Mouse (Mus musculus) retina, postnatal 7 days (tissue): ENCODE measurements around the gene Dennd4c.
A peak's percentile ranks its signal among the peaks of the same experiment; 100 is the strongest.

Source experiments
- DNase-seq: peaks from one replicate; pipeline ENCODE4 v3.0.0-alpha.2; 2012; ENCODE audit warnings: low read depth, low spot score

The Dennd4c gene

GRCm38 (mm10) chr4:86748336-86749291, at the start of gene Dennd4c:
Gene Dennd4c (plus strand): TSS chr4:86748555.
- DNase-seq = peak; percentile 86

- no peak for DNase-seq
These were observed 49.0 kb upstream of the Dennd4c start for GRCm38 (mm10) chr4:86699161-86699865.

GRCm38 (mm10) chr4:86708801-86709200, 39.6 kb upstream of the Dennd4c start:
- no peak for DNase-seq

DNA sequence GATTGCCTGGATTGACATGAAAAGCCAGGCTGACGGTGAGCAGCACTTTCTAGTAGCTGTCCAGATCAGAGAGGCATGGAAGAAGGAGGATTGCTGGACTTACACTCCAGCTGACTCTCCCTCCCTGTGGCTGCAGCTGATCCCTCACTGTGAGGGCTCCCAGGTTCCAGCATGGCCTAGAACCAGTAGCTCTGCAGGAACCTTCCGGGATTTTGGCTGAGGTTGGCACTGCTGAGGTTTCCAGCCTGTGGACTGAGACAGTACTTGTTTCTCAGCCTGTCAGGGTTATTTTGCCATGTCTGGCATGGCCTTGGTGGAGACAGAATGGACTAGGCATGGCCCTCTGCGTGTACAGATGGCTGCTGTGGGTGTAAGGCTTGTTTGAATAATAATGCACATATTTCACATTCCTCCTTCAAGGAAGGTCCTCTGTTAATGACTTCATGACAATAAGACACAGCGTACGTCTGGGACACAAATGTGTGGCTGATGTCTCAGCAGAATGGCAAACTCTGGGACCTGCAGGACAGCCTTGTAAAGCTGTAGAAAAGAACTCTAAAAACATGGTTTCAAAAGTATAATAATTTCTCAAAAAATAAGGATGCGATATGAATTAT, 38.2 kb upstream of the Dennd4c start:
- DNase-seq = no peak

- DNase-seq = no peak
These were observed 37.6 kb upstream of the Dennd4c start for GRCm38 (mm10) chr4:86710666-86711215.

- DNase-seq = no peak
These were observed 35.6 kb upstream of the Dennd4c start for GRCm38 (mm10) chr4:86712751-86713195.

DNA sequence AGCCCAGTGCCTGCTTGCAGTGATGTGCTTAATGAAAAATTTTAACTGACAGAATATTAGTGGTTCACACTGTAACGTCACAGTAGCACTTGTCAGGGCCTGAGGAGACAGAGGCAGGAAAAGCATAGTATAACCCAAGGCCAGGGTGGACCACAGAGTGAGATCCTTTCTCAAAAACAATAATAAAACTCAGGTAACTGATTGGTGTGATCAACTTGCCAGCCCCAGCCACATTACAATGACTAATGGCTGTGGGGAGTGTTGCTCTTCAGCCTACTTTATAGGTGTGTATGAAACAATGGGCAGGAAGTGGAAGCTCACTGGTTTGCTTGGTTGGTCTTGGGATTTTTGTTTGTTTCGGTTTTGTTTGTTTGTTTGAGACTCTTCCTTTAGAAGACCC, 34.8 kb upstream of the Dennd4c start:
- no peak for DNase-seq

DNA sequence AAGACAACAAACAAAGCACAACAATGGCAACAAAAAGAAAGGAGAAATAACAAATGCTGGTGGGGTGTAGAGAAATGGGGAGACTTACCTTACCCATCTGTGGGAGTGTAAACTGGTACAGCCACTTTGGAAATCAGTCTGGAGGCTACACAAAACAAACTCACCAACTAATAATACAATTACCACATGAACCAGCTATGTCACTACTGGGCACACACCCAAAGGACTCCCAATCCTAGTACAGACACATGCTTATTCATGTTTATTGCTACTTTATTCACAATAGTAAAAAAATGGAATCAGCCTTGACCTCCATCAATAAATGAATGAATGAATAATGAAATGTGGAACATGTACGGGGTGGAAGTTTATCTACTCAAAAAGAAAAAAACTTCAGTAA, 33.0 kb upstream of the Dennd4c start:
- no peak for DNase-seq

- DNase-seq = no peak
These were observed 31.2 kb upstream of the Dennd4c start for GRCm38 (mm10) chr4:86717176-86717575.

DNA sequence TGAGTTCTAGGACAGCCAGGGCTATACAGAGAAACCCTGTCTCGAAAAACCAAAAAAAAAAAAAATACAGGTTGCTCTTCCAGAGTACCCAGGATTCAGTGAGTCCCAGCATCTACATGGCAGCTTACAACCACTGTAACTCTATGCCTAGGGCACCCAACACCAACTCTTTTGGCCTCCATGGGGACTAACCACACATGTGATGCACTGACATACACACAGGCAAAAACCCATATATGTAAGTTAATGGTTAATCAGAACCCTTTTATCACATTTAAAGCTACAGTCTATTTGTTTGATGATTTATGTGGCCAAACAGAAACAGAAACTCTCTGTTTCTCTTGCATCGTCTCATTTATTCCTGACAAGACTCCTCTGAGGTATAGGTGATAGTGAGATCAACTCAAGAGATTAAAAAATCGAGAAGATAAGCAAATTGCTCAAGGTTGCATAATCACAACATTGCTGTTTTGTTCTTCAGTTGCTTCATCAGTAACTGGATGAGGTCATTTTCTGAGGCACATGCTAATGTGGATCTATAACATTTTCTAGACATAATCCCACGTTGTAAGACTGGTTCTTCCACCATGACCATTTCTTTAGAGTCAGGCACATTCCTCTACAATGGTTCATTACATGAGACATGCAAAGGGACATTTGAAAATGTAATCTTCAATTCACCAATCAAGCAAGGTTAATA, 29.3 kb upstream of the Dennd4c start:
- no peak for DNase-seq

DNA sequence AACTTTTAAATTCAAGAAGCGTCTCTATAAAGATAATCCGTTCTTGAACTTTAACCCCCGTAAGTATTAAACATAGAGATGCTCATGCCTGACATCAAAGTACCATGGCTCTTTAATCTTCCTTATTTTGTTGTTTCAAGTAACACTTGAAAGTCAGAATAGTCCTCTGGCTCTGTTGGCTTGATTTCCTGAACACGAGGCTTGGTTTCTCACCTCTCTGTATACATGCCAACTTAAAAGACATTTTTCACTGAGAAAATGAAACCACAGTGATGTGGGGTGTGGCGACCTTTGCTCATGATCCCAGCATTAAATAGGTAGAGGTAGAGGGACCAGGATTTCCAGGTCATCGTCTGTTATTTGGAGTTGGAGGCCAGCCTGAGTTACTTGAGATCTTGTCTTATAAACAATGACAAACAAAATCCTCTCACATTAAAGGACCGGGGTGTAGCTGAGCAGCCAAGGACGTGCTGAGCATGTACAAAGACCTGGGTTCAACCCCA, 26.4 kb upstream of the Dennd4c start:
- no peak for DNase-seq

DNA sequence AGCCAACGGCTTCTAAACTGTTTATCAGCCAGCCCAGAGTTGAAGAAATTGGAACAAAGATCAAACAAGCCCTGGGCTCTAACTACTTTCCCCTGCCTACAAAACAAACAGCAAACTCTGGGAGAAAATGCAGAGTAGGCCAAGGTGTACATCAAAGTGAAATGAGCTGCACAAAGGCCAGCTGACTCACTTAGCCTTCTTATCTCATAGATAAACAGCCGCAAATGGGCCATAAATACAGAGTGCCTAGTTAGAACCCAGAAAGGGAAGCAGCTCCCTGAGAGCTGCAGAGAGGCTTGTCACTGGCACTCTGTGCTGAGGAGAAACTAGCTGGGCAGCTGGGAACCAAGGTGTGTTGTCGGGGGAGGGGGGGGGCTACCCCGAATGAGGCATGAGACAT, 23.2 kb upstream of the Dennd4c start:
- DNase-seq = no peak

DNA sequence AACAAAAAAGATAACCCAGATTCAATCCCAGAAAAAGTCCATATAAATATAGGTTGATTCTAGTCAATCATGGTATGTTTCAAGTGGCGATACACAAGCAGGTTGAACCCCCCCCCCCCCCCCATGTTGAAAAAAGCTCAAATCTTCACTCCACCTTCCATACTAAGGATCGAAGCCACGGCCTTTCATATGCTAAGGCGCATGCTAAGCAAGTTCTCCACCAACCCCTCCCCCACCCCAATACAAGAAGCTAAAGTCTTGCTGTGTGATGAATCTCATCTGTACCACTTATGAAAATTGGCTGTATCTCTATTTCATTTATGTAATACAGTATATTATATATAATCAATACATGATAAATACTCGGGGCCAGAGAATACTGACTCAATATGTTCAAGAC, 22.2 kb upstream of the Dennd4c start:
- no peak for DNase-seq

DNA sequence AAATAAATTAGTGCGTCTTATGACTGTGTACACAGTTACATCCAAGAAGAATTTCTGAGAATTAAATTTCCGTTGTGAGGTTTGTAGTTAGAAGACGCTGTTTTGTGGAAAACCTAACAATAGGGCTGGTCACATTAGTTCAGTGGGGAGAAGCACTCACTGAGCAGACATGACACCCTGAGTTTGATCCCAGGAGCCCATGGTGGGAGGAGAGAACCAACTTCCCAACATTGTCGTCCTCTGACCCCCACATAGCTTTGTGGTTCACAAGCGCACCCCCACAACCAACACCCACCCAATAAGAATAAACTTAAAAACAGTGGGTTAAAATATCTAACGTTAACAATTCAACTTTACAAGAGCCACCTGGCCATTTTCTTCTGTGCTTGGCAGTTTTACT, 18.5 kb upstream of the Dennd4c start:
- DNase-seq = no peak

DNA sequence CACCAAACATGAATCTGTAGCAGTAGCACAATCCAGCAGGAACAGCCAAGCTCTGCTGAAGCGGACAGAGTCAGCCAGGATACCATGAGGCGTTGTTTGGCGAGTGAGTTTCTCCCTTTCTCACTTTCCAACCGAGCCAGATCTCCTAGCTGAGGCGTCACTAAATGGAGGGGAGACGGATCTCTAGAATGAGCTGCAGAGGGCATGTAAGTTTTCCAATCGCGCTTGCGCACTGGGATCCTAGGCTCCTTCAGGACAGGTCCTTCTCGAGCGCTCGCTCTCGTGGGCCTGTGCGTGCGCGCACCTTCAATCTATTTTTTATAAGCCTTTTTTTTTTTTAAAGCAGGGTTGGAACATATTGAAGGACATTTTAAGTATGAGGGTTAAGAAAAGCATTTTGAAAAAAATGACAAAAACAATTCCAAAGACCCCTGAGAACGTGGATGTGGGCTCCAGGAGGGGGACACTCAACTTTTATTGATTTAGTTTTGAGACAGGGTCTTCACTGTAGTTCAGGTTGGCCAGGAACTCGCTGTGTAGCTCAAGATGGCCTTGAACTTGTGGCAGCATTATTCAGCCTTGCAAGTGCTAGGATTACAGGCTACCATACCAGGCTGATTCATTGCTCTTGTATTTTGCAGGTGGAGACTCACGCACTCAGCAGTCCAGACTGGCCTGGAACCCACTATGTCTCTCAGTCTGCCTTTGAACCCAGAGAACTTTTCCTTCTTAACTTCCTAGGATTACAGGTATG, 14.1 kb upstream of the Dennd4c start:
- DNase-seq = no peak

DNA sequence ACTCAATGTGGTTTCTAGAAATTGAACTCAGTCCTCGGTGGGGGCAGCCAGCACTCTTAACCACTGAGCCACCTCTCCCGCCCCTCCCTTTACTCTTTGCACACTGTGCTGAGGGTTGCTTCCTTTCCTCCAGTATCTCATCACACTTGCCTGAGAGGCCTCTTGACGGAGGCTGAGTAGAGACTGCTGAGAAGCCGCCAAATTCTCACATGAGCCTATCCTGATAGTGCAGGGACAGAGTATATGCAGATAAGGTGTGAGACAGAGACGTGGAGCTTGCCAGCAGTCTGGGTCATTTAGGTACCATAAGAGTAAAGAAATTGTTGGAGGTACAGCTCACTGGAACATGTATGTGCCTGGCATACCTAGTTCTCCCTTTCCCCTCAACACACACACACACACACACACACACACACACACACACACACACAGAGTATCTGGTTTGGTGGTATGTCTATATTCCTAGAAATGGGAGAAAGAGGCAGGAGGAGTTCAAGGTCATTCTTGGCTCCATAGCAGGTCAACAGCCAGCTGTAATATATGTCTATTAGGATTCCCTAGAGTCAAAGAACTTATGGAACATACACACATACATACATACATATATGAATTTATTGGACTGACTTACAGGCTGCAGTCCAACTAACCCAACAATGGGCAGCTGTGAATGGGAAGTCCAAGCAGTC, 8.9 kb upstream of the Dennd4c start:
- DNase-seq = no peak

GRCm38 (mm10) chr4:86749361-86749841, 1.0 kb downstream of the Dennd4c start:
- no peak for DNase-seq

GRCm38 (mm10) chr4:86750346-86750945, 2.1 kb downstream of the Dennd4c start:
- DNase-seq = no peak

GRCm38 (mm10) chr4:86764307-86764706, 16.0 kb downstream of the Dennd4c start:
- no peak for DNase-seq
